Mouse (Mus musculus): ENCODE measurements at regions not wholly inside any gene's neighbourhood (a gene's known extent, or its start where the extent isn't known, plus 50 kb on each side); places are given as distances from the start of the nearest gene placed in this dataset.

- POLR2A ChIA-PET: no interaction called here
Observed at GRCm38 (mm10) chrX:140164859-140165258, 102.2 kb downstream of the Pih1h3b start.

GRCm38 (mm10) chrX:140165966-140166365, 103.3 kb downstream of the Pih1h3b start:
- ATAC-seq: no peak
- POLR2A ChIA-PET: no interaction called here
- in situ Hi-C loops (cut with MboI; ENCODE audit: low pct_unique_long_range_greater_than_20kb): no loop called here
- TF ChIP-seq CTCF (IDR thresholded peaks at IDR 0.05): no peak
- no peak for DNase-seq (ENCODE audit: low read depth, low spot score)
- peaks cover 13% of the 10 kb centered on the region for H3K27me3 ChIP-seq
- CTCF ChIA-PET: no interaction called here

More at GRCm38 (mm10) chrX:140164859-140165258, 102.2 kb downstream of the Pih1h3b start:
- no peak for TF ChIP-seq CTCF (IDR thresholded peaks at IDR 0.05)
- no peak for ATAC-seq
- H3K27me3 ChIP-seq: peaks cover 17% of the 10 kb centered on the region
- CTCF ChIA-PET: interaction anchor here (1.6 kb wide), 1 partner anchor 18 kb away, joined by 4 read pairs; no protein-coding TSS in a partner anchor
- no peak for DNase-seq (ENCODE audit: low read depth, low spot score)
- in situ Hi-C loops (cut with MboI; ENCODE audit: low pct_unique_long_range_greater_than_20kb): no loop called here

- in situ Hi-C loops (cut with MboI; ENCODE audit: low pct_unique_long_range_greater_than_20kb): no loop called here
- ATAC-seq (no peak), DNase-seq (ENCODE audit: low read depth, low spot score) (no peak)
- peaks cover 21% of the 10 kb centered on the region for H3K27me3 ChIP-seq
- TF ChIP-seq CTCF (IDR thresholded peaks at IDR 0.05): no peak
- ChIA-PET CTCF (interaction anchor here (1.0 kb wide), 1 partner anchor 16 kb away, joined by 3 read pairs; no protein-coding TSS in a partner anchor), POLR2A (no interaction called here)
Observed at GRCm38 (mm10) chrX:140179850-140180249, 117.2 kb downstream of the Pih1h3b start.

- ChIA-PET CTCF (interaction anchor here (1.2 to 1.4 kb wide), 2 partner anchors 15 to 19 kb away, joined by 4 to 7 read pairs; no protein-coding TSS in a partner anchor), POLR2A (no interaction called here)
- peak; percentile 64 for TF ChIP-seq CTCF (IDR thresholded peaks at IDR 0.05)
- peaks cover 21% of the 10 kb centered on the region for H3K27me3 ChIP-seq
- ATAC-seq (no peak), DNase-seq (ENCODE audit: low read depth, low spot score) (no peak)
- in situ Hi-C loops (cut with MboI; ENCODE audit: low pct_unique_long_range_greater_than_20kb): no loop called here
Observed at GRCm38 (mm10) chrX:140183003-140183402, 120.3 kb downstream of the Pih1h3b start.

- in situ Hi-C loops (cut with MboI; ENCODE audit: low pct_unique_long_range_greater_than_20kb): no loop called here
- H3K27me3 ChIP-seq: peaks cover 18% of the 10 kb centered on the region
- DNase-seq (ENCODE audit: low read depth, low spot score): no peak
- ChIA-PET POLR2A (no interaction called here), CTCF (interaction anchor here (2.0 to 2.2 kb wide), 2 partner anchors 9 to 52 kb away, joined by 6 to 7 read pairs; no protein-coding TSS in a partner anchor)
- TF ChIP-seq CTCF (IDR thresholded peaks at IDR 0.05): no peak
- ATAC-seq: no peak
Observed at GRCm38 (mm10) chrX:140203676-140204075, 138.4 kb upstream of the Frmpd3 start.

- ATAC-seq: no peak
- H3K27me3 ChIP-seq: peaks cover 33% of the 10 kb centered on the region
- in situ Hi-C loops (cut with MboI; ENCODE audit: low pct_unique_long_range_greater_than_20kb): no loop called here
- no peak for TF ChIP-seq CTCF (IDR thresholded peaks at IDR 0.05)
- ChIA-PET POLR2A (no interaction called here), CTCF (no interaction called here)
- no peak for DNase-seq (ENCODE audit: low read depth, low spot score)
Observed at GRCm38 (mm10) chrX:140208791-140209190, 133.3 kb upstream of the Frmpd3 start.

- no peak for TF ChIP-seq CTCF (IDR thresholded peaks at IDR 0.05)
- H3K27me3 ChIP-seq: peaks cover 40% of the 10 kb centered on the region
- ATAC-seq (no peak), DNase-seq (ENCODE audit: low read depth, low spot score) (no peak)
- POLR2A ChIA-PET: no interaction called here
- CTCF ChIA-PET: no interaction called here
- in situ Hi-C loops (cut with MboI; ENCODE audit: low pct_unique_long_range_greater_than_20kb): no loop called here
Observed at GRCm38 (mm10) chrX:140212644-140213361, 129.3 kb upstream of the Frmpd3 start.

- H3K27me3 ChIP-seq: peaks cover 47% of the 10 kb centered on the region
- CTCF ChIA-PET: no interaction called here
- in situ Hi-C loops (cut with MboI; ENCODE audit: low pct_unique_long_range_greater_than_20kb): no loop called here
Observed at GRCm38 (mm10) chrX:140214198-140214849, 127.7 kb upstream of the Frmpd3 start.

GRCm38 (mm10) chrX:140255790-140256189, 86.3 kb upstream of the Frmpd3 start:
- CTCF ChIA-PET: interaction anchor here (0.7 to 1.6 kb wide), 11 partner anchors 8 to 331 kb away, joined by 3 to 6 read pairs (median 3); no protein-coding TSS in a partner anchor
- TF ChIP-seq CTCF (IDR thresholded peaks at IDR 0.05): peak; percentile 62

More at GRCm38 (mm10) chrX:140214198-140214849, 127.7 kb upstream of the Frmpd3 start:
- POLR2A ChIA-PET: no interaction called here
- no peak for ATAC-seq
- DNase-seq (ENCODE audit: low read depth, low spot score): no peak
- TF ChIP-seq CTCF (IDR thresholded peaks at IDR 0.05): no peak

GRCm38 (mm10) chrX:140269742-140270457, 72.2 kb upstream of the Frmpd3 start:
- DNase-seq (ENCODE audit: low read depth, low spot score) (no peak), ATAC-seq (no peak)
- ChIA-PET CTCF (no interaction called here), POLR2A (no interaction called here)
- TF ChIP-seq CTCF (IDR thresholded peaks at IDR 0.05): no peak
- in situ Hi-C loops (cut with MboI; ENCODE audit: low pct_unique_long_range_greater_than_20kb): no loop called here
- H3K27me3 ChIP-seq: peaks cover 36% of the 10 kb centered on the region

More at GRCm38 (mm10) chrX:140255790-140256189, 86.3 kb upstream of the Frmpd3 start:
- DNase-seq (ENCODE audit: low read depth, low spot score) (peak; percentile 64), ATAC-seq (peak; percentile 78)
- in situ Hi-C loops (cut with MboI; ENCODE audit: low pct_unique_long_range_greater_than_20kb): no loop called here
- peaks cover 11% of the 10 kb centered on the region for H3K27me3 ChIP-seq
- POLR2A ChIA-PET: no interaction called here
